Mouse (Mus musculus) lung, postnatal 0 days (tissue): ENCODE measurements around the gene Dolk.

ENCODE experiments used
- CTCF ChIP-seq: IDR thresholded peaks from 2 replicates; pipeline ENCODE4 v1.5.1; 2016; ENCODE audit warnings: antibody characterized with exemption, mild to moderate bottlenecking
- EP300 ChIP-seq: IDR thresholded peaks from 2 replicates; pipeline ENCODE4 v1.6.1; 2016; ENCODE audit warnings: antibody characterized with exemption, mild to moderate bottlenecking, control low read depth

- TF ChIP-seq CTCF = peak; percentile 49
- TF ChIP-seq EP300 = no peak
Measured at GRCm38 (mm10) chr2:30299525-30299924, 13.4 kb upstream of the Dolk start.
